11 mouse cellular contexts compared by ENCODE assay signal in genomic region chr11:32498757-32499535, GRCm38 (mm10). TPM values are rescaled to one million over a fixed set of nuclear protein-coding genes. Genes with fewer than 3 reads are reported as not detected.
DNase-seq lines count a peak whose midpoint lies in the region; TF ChIP-seq lines count a peak whose summit lies in the region.
"Had no signal": no experiment of that assay in that cellular context is flagged by ENCODE, and none has a peak within 500 bp of the region (broad histone marks: within the 10 kb centered on the region; RNA-seq: fewer than 3 reads in every experiment).

No protein-coding gene starts in this region.

- TF ChIP-seq RAD21 in MEL (IDR thresholded peaks at IDR 0.05; ENCODE audit: low read depth, low read length) = no peak

- no peak for TF ChIP-seq EP300 in MEL (IDR thresholded peaks at IDR 0.05; ENCODE audit: low read depth in 1 of 2, low read length in 2 of 2)

- H3K4me1 ChIP-seq in MEL (ENCODE audit: control insufficient read depth in 1 of 2, insufficient read depth in 2 of 2, low read length in 2 of 2) = peaks cover 0 to 3% of the 10 kb centered on the region in 2 experiments; a peak in 1 of 4 replicates
- H3K4me1 ChIP-seq in cerebellum, adult 2 months (ENCODE audit: control insufficient read depth, insufficient read depth, low read length) = peaks cover 5% of the 10 kb centered on the region
- H3K4me1 ChIP-seq: neural tube, embryonic 12.5 days had no signal

- no peak overlapping the region for H3K9ac ChIP-seq in MEL (ENCODE audit: control insufficient read depth, low read depth, low read length, poor library complexity, severe bottlenecking)
- H3K9ac ChIP-seq: limb, embryonic 13.5 days; neural tube, embryonic 12.5 days had no signal

- H3K79me2 ChIP-seq in MEL (ENCODE audit: control insufficient read depth, insufficient read depth, low read length, poor library complexity) = no peaks in the 10 kb centered on the region; the same call in 1 of the 2 replicates

- TF ChIP-seq POLR2A in MEL (IDR thresholded peaks at IDR 0.05; ENCODE audit: control insufficient read depth in 1 of 2, insufficient read depth in 1 of 2, low read depth in 1 of 2, low read length in 2 of 2, poor library complexity in 1 of 2) = no peak
- no peak for TF ChIP-seq POLR2A in cerebellum, adult 2 months (IDR thresholded peaks at IDR 0.05; ENCODE audit: borderline replicate concordance, insufficient read depth, low read length)

- peaks cover 0 to 2% of the 10 kb centered on the region in 2 experiments; a peak in 3 of 4 replicates for H3K36me3 ChIP-seq in MEL (ENCODE audit: control insufficient read depth in 1 of 2, insufficient read depth in 2 of 2, low read length in 2 of 2)

- 8% methylated on average over 7 of the region's 7 CpGs for WGBS in cerebellum, adult 2 months

- H3K4me3 ChIP-seq in gastrocnemius, adult 2 months = no peak overlapping the region
- H3K4me3 ChIP-seq in MEL (ENCODE audit: control insufficient read depth in 1 of 2, insufficient read depth in 1 of 2, low read depth in 2 of 2, low read length in 2 of 2) = no peak overlapping the region
- H3K4me3 ChIP-seq in cerebellum, adult 2 months (replicated peaks; ENCODE audit: insufficient read depth, low read depth, low read length) = no peak overlapping the region
- H3K4me3 ChIP-seq: heart, adult 2 months; limb, embryonic 13.5 days; neural tube, embryonic 12.5 days had no signal

- intact Hi-C loops in gastrocnemius, adult 2 months (cut with DNase I) = no loop called here

- no peak for TF ChIP-seq CTCF in gastrocnemius, adult 2 months (IDR thresholded peaks at IDR 0.05)
- TF ChIP-seq CTCF in MEL (IDR thresholded peaks at IDR 0.05 in 2 of 3, conservative IDR thresholded peaks at IDR 0.05 in 1 of 3; ENCODE audit: control insufficient read depth in 1 of 3, insufficient read depth in 1 of 3, low read depth in 2 of 3, low read length in 3 of 3, poor library complexity in 1 of 3, severe bottlenecking in 1 of 3) = no peak
- TF ChIP-seq CTCF in cerebellum, adult 2 months (IDR thresholded peaks at IDR 0.05; ENCODE audit: borderline replicate concordance, insufficient read depth, low read depth, low read length) = no peak

- DNase-seq in gastrocnemius, adult 2 months = peak; percentile 64
- no peak for DNase-seq in gastrocnemius, postnatal 25 days
- DNase-seq in MEL (ENCODE audit: low read depth, low spot score) = no peak
- peak; percentile 63 to 70 for DNase-seq in cerebellum, adult 2 months
- peak; percentile 23 to 64 for DNase-seq in kidney, postnatal 36 days
- peak; percentile 66 to 77 for DNase-seq in right cerebral cortex, adult 2 months (ENCODE audit: low spot score in 2 of 2)
- DNase-seq in Muller cell, postnatal 12 days (ENCODE audit: inconsistent ontology term) = no peak
- no peak for DNase-seq in thymus, adult 18-20 months

- no peaks in the 10 kb centered on the region for H3K27me3 ChIP-seq in MEL (ENCODE audit: control insufficient read depth in 1 of 2, insufficient read depth in 2 of 2, low read length in 2 of 2)
- H3K27me3 ChIP-seq in cerebellum, adult 2 months (ENCODE audit: control insufficient read depth, insufficient read depth, low read length) = no peaks in the 10 kb centered on the region
- H3K27me3 ChIP-seq: limb, embryonic 13.5 days; neural tube, embryonic 12.5 days had no signal

- H3K27ac ChIP-seq in gastrocnemius, adult 2 months = no peak overlapping the region
- H3K27ac ChIP-seq in MEL (ENCODE audit: control insufficient read depth, low read depth, low read length) = no peak overlapping the region
- H3K27ac ChIP-seq in cerebellum, adult 2 months (ENCODE audit: insufficient read depth, low read length) = peak overlapping the region; percentile 68; the same call in 1 of the 2 replicates
- H3K27ac ChIP-seq: heart, adult 2 months; limb, embryonic 13.5 days; neural tube, embryonic 12.5 days had no signal

- no peaks in the 10 kb centered on the region for H3K9me3 ChIP-seq in MEL (replicated peaks; ENCODE audit: insufficient read depth, low read length)
- H3K9me3 ChIP-seq: limb, embryonic 13.5 days; neural tube, embryonic 12.5 days had no signal

TF ChIP-seq in MEL, 35 proteins besides CTCF, POLR2A, EP300 and RAD21:
- TF ChIP-seq ETS1 (IDR thresholded peaks at IDR 0.05; ENCODE audit: low read depth, low read length) (no peak), MXI1 (IDR thresholded peaks at IDR 0.05; ENCODE audit: low read depth, low read length) (no peak), E2F4 (IDR thresholded peaks at IDR 0.05; ENCODE audit: borderline replicate concordance, low read depth, low read length) (no peak), SIN3A (IDR thresholded peaks at IDR 0.05; ENCODE audit: low read length) (no peak), POLR2AphosphoS5 (IDR thresholded peaks at IDR 0.05; ENCODE audit: borderline replicate concordance, low read depth, low read length) (no peak), NRF1 (IDR thresholded peaks at IDR 0.05; ENCODE audit: insufficient read depth, low read depth, low read length, poor library complexity, severe bottlenecking) (no peak), ELF1 (IDR thresholded peaks at IDR 0.05; ENCODE audit: low read depth, low read length) (no peak), ZNF384 (IDR thresholded peaks at IDR 0.05; ENCODE audit: low read depth, low read length) (0 out of 2 replicates have a peak, but pooled peaks have one; percentile 19), MAX (IDR thresholded peaks at IDR 0.05; ENCODE audit: low read length) (no peak)

RNA-seq across cellular contexts. Expression of gene Efcab9, which starts 32.9 kb away (rescaled TPM):
- total RNA-seq in gastrocnemius, adult 2 months (2021) = 1 to 10 TPM; 1.0 to 2.0 TPM
- total RNA-seq in gastrocnemius, postnatal 25 days (2021) = 1 to 10 TPM in 1 of 2 experiments, under 1 TPM in 1; 0.75 to 1.0 TPM
- 0.77 and 0.82 TPM in 2 replicates for total RNA-seq in MEL (2012; rRNA removed)
- polyA plus RNA-seq in MEL (2012; ENCODE audit: insufficient read depth in 1 of 2, insufficient read length in 2 of 2, low read depth in 1 of 2, low replicate concordance in 2 of 2, missing spikeins in 1 of 2) = 1 to 10 TPM in 1 of 2 experiments, not detected in 1; 1.3 TPM
- polyA plus RNA-seq in cerebellum, adult 2 months (2012; rRNA removed) = 0.97 and 1.4 TPM in 2 replicates
- total RNA-seq: heart, adult 2 months had no signal
- polyA plus RNA-seq: heart, adult 2 months had no signal

RNA-seq across cellular contexts. Expression of gene Stk10, which starts 34.2 kb away (rescaled TPM):
- total RNA-seq in gastrocnemius, adult 2 months (2021) = 1 to 10 TPM; 1.9 to 3.8 TPM
- 1 to 10 TPM; 2.6 to 3.2 TPM for total RNA-seq in gastrocnemius, postnatal 25 days (2021)
- total RNA-seq in MEL (2012; rRNA removed) = 10.8 and 11.4 TPM in 2 replicates
- polyA plus RNA-seq in MEL (2012; ENCODE audit: insufficient read depth in 1 of 2, insufficient read length in 2 of 2, low read depth in 1 of 2, low replicate concordance in 2 of 2, missing spikeins in 1 of 2) = 10 to 100 TPM in 1 of 2 experiments, not detected in 1; 14.4 TPM
- 19.6 and 21.6 TPM in 2 replicates for polyA plus RNA-seq in cerebellum, adult 2 months (2012; rRNA removed)

RNA-seq across cellular contexts. Expression of gene Ubtd2, which starts 43.8 kb away (rescaled TPM):
- 10 to 100 TPM in 1 of 2 experiments, 1 to 10 TPM in 1; 9.3 to 12.1 TPM for total RNA-seq in gastrocnemius, adult 2 months (2021)
- total RNA-seq in gastrocnemius, postnatal 25 days (2021) = 10 to 100 TPM in 1 of 2 experiments, 1 to 10 TPM in 1; 9.3 to 10.5 TPM
- total RNA-seq in MEL (2012; rRNA removed) = 22.4 and 25.7 TPM in 2 replicates
- 10 to 100 TPM in 1 of 2 experiments, not detected in 1; 28.7 TPM for polyA plus RNA-seq in MEL (2012; ENCODE audit: insufficient read depth in 1 of 2, insufficient read length in 2 of 2, low read depth in 1 of 2, low replicate concordance in 2 of 2, missing spikeins in 1 of 2)
- 26.4 and 31.8 TPM in 2 replicates for polyA plus RNA-seq in cerebellum, adult 2 months (2012; rRNA removed)

Comparison
In these comparisons a context has a peak if more than half of its experiments do, and no peak if none do; other contexts are left out.
1. DNase-seq: peak in gastrocnemius, adult 2 months (single experiment), cerebellum, adult 2 months (2 of 2), kidney, postnatal 36 days (2 of 2) and right cerebral cortex, adult 2 months (2 of 2); none in gastrocnemius, postnatal 25 days (single experiment), MEL (single experiment), Muller cell, postnatal 12 days (single experiment) and thymus, adult 18-20 months (0 of 2).